Mouse (Mus musculus): ENCODE data around the gene Lman2l.

DNA sequence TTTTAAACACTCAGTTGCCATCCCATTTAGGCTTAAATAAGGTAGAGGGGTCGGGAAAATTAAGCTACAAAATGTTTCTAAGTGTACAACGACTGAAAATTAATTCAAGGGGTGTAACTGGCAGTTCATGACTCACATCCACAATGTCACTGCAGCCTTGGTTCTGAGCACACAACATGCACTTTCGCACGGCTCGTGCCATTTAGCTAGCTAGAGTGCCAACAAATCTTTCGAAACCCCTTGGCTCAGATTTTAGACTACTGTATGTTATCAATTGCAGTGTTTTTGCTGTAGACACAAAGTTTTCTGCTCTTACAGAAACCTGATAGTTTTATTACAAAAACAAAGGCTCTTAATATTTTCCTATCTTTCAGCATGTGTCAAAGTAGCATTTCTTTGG is 74.2 kb downstream of the Lman2l start:
- TF ChIP-seq CTCF (IDR thresholded peaks at IDR 0.05; ENCODE audit: extremely low read depth, insufficient read depth, low read length): no peak
- TF ChIP-seq POLR2A (IDR thresholded peaks at IDR 0.05; ENCODE audit: extremely low read depth, insufficient read depth, low read length): no peak

All from cortical plate, adult 2 months (tissue).